Mouse (Mus musculus): Measurements from ENCODE around the gene Rsg1. TPM values are rescaled to one million over a fixed set of nuclear protein-coding genes. Genes with fewer than 3 reads are reported as not detected.

Gene Rsg1
- polyA plus RNA-seq, 3 experiments from 2014 or later, result 1.7 to 6.1 (median 3.3) TPM

- no peak for ATAC-seq
These were observed 34.8 kb downstream of the Rsg1 start for GRCm38 (mm10) chr4:141248614-141248978.

GRCm38 (mm10) chr4:141249383-141249782, 35.6 kb downstream of the Rsg1 start:
- no peak for ATAC-seq

GRCm38 (mm10) chr4:141251071-141251470, 37.3 kb downstream of the Rsg1 start:
- ATAC-seq, result no peak

- no peak for ATAC-seq
These were observed 38.9 kb downstream of the Rsg1 start for GRCm38 (mm10) chr4:141252641-141253040.

GRCm38 (mm10) chr4:141254234-141254633, 40.5 kb downstream of the Rsg1 start:
- no peak for ATAC-seq

GRCm38 (mm10) chr4:141257440-141257839, 43.7 kb downstream of the Rsg1 start:
- ATAC-seq, result no peak

- ATAC-seq, result no peak
These were observed 45.7 kb downstream of the Rsg1 start for GRCm38 (mm10) chr4:141259413-141259812.

GRCm38 (mm10) chr4:141260007-141260723, 46.4 kb downstream of the Rsg1 start:
- ATAC-seq, result no peak

- ATAC-seq, result no peak
These were observed 49.3 kb downstream of the Rsg1 start for GRCm38 (mm10) chr4:141262906-141263637.

- ATAC-seq, result no peak
These were observed 52.4 kb downstream of the Rsg1 start for GRCm38 (mm10) chr4:141265979-141266637.

- no peak for ATAC-seq
These were observed 53.5 kb downstream of the Rsg1 start for GRCm38 (mm10) chr4:141267250-141267649.

GRCm38 (mm10) chr4:141267837-141268236, 54.1 kb downstream of the Rsg1 start:
- ATAC-seq, result no peak

- ATAC-seq, result no peak
These were observed 54.6 kb downstream of the Rsg1 start for GRCm38 (mm10) chr4:141268350-141268749.

- no peak for ATAC-seq
These were observed 55.3 kb downstream of the Rsg1 start for GRCm38 (mm10) chr4:141269080-141269479.

- no peak for ATAC-seq
These were observed 56.6 kb downstream of the Rsg1 start for GRCm38 (mm10) chr4:141270201-141270940.

- ATAC-seq, result no peak
These were observed 57.5 kb downstream of the Rsg1 start for GRCm38 (mm10) chr4:141271228-141271627.

GRCm38 (mm10) chr4:141271721-141272120, 58.0 kb downstream of the Rsg1 start:
- ATAC-seq, result no peak

GRCm38 (mm10) chr4:141272878-141273277, 59.1 kb downstream of the Rsg1 start:
- peak; percentile 60 for ATAC-seq

- peak; percentile 85 for ATAC-seq
These were observed 59.5 kb downstream of the Rsg1 start for GRCm38 (mm10) chr4:141273296-141273695.

GRCm38 (mm10) chr4:141274485-141275341, 61.0 kb downstream of the Rsg1 start:
- no peak for ATAC-seq
